Mouse (Mus musculus) embryo, embryonic 10 days (tissue): ENCODE measurements around the gene Igf2bp2.

Source experiments
- DNase-seq: peaks from one replicate; pipeline ENCODE4 v3.0.0-alpha.2; 2015; ENCODE audit warnings: low spot score

Igf2bp2 gene

DNA sequence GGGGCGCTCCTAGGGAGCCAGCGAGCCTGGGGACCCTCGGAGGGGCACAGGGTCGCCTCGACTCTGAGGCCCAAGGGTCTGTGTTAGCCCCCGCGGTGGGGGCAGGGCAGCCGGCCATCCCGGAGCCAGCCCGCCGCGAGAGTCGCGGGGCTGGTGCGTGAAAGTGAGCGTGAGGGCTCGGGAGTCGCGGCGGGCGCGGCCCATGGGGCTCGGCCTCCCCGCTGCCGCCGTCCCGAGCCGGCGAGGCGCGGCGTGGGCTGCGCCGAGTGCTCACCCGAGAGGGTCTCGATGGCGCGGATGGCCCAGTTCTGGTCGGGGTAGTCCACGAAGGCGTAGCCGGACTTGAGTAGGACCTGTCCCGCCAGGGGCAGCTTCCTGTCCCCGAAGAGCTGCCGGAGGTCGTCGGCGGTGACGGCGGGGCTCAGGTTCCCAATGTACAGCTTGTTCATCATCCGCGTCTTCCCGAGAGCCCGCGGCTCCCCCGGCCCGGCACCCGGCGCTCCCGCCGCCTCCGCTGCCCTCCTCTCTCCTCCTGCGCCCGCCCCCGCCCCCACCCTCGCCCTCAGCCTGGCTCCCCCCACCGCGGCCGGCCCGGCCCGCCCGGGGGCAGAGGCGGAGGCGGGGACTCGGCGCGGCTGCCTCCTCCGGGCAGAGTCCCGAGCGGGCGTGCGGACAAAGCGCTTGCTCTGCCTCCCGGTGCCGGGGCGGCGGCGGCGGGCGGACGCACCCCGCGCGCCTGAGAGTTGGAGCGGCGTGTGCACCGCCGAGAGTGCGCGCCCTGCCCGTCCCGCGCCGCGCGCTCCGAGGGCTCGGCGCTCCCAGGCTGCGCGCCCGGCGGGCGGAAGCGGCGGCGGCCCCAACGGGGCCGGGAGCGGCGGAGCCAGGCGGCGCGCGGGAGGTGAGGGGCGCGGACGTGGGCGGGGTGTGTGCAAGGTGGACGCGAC is at the start of gene Igf2bp2:
Gene Igf2bp2, minus strand, starts transcription at position 788 of the 944 bp plus-strand sequence.
- peak; percentile 72 for DNase-seq

DNA sequence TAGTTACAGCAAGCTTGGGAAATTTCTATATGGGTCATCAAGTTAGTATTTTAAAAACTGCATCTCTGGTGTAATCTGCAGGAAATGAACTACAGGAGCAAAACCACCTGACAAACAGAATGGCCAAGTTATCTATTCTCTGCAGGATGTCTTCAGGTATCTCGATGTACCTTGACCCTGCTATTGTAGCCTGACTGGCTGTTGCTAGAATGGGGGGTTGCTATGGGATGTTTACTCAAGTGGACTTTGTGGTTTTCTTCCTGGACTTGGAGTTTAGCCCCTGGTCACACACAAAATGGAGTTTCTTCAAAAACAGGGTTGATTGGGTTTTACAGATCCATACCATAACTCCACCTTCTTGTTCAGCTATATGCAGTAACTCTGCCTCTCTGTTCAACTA is 40.4 kb upstream of the Igf2bp2 start:
- DNase-seq: no peak

DNA sequence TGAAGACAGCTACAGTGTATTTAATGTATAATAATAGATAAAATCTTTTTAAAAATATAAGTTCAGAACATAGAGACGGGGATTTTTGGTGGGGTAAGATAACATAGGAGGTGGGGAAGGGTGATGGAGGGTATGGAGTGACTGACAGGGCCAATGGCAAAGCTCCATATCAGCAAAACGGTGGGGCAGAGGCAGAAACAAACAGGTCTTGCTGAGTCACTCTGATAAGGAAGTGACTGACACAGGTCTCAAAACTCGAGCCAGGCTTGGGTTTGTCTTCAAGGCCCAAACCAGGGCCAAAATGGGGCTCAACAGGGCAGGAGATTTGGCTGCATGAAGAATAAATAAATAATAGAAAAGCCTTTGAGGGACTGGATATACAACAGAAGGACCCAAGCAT is 38.8 kb upstream of the Igf2bp2 start:
- no peak for DNase-seq

DNA sequence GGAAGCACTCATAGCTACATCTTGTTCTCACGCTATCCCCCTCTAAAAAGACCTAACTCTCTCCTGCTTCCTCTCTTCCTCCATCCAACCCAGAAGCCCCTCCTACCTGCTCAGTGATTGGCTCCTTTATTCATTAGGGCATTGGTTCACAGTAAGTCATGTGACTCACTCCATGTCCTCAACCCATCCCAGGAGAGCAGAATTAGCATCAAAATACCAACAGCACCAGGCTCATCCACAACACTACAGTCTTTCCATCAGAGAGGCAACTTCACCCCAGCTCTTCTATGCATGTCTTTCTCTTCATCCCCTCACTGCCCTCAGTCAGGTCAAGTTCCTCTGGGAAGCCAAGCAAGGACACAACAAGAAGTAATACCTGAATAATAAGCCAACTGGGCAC is 37.4 kb upstream of the Igf2bp2 start:
- DNase-seq: no peak

DNA sequence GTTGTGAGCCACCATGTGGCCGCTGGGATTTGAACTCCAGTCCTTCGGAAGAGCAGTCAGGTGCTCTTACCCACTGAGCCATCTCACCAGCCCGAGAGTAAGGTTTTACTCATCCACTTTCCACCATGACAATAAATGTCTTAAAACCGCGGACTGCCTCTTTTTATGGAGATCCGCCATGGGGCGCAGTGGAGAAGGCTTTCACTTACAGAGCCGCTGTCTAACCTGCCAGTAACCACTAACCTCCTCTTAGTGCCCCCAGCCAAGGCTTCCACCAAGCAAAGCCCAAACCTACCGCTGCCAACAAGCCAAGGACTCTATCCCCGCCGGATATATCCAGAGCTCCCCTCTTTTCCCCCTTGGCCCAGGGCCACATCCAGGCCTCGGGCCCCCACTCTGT is 24.3 kb upstream of the Igf2bp2 start:
- no peak for DNase-seq

DNA sequence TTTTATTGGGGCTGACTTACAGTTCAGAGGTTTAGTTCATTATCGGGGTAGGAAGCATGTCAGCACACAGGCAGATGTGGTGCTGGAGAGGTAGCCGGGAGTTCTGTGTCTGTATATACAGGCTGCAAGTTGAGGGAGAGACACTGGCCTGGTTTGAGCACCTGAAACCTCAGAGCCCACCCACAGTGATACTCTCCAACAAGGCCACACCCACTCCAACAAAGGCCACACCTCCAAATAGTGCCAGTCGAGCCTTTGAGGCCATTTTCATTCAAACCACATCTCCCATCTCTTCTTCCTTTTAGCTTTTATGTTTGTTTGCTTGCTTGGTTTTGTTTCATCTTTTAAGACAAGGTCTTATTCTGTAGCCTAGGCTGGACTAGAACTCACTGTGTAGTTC is 22.3 kb upstream of the Igf2bp2 start:
- no peak for DNase-seq

DNA sequence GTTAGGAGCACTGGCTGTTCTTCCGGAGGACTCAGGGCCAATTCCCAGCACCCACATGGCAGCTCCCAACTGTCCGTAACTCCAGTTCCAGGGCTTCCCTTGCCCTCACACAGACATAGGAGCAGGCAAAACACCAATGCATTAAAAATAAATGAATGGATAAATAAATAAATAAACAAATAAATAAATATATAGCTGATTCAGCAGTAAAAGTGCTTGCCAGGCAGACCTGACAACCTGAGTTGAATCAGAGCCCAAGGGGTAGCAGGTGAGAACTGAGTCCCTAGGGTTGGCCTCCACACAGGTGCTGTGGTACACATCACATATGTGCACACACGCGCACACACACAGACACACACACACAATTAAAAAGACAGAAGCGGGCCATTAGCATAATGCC is 21.0 kb upstream of the Igf2bp2 start:
- DNase-seq: no peak

DNA sequence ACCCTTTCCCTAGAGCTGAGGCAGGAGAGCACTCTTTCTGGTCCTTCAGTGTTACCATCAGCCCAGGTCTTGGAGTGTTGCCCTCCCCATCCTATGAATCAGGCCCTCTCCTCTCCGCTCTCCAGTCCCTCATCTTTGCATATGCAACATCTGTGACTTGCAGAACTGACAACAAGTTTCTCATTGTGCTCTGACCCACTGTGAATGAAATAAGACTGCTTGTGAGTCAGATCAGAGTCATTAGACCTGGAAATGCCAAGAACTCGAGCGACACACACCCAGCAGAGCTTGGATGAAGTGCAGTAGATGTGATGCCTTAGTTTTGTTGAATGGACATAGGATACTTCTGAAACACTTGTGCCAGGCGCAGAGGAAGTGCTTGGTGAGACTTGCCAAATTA is 19.2 kb upstream of the Igf2bp2 start:
- DNase-seq: no peak

DNA sequence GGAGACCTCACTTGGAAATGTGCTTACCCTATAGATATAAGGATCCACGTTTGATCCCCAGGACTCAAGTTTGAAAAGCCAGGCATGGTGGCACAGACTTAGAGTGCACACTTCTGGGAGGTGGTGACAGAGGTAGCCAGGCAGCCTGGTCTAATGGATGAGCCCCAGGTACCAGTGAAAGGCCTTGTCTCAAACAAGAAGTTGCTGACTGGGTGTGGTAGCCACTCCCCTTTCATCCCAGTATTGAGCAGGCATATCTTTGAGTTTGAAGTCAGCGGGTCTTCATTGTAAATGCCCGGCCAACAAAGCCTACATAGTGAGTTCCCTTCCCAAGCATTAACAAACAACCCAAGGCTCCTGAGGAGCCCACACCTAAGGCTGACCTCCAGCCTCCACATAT is 15.7 kb upstream of the Igf2bp2 start:
- DNase-seq: no peak

DNA sequence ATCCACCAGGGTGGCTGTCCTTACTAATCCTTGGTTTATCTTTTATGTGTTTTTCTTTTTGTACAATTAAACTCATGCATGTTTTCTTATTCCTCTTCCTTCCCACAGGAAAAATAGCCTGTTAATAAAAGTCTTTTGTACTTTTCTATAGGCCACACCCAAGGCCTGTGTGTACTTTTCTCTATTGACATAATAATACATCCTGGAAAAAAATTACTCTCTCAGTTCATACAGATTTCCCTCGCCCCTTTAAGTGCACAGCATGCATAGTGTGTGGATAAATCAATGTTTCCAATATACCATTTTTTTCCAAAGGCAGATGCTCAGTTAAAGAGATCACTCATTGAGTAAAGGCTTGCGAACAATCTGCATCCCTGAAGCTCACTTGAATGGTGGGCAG is 14.9 kb upstream of the Igf2bp2 start:
- DNase-seq: no peak

DNA sequence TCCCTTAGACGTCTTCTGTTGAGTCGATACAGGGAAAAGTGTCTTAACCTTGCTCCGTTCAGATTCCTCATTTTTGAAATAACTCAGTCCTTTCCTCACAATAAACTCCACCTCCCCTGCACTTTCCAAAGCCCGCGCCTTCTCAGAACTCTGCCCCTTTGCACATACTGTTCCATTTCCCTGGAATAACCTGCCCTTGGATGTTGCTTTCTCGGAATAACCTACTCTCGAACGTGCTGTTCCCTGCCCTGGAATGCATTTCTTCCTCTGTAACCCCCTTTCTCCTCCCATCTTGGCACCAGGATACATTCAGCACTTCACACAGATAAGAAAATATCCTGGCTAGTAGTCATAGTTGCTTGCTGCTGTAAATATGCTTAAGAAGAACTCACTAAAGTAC is 5.6 kb upstream of the Igf2bp2 start:
- DNase-seq: no peak

DNA sequence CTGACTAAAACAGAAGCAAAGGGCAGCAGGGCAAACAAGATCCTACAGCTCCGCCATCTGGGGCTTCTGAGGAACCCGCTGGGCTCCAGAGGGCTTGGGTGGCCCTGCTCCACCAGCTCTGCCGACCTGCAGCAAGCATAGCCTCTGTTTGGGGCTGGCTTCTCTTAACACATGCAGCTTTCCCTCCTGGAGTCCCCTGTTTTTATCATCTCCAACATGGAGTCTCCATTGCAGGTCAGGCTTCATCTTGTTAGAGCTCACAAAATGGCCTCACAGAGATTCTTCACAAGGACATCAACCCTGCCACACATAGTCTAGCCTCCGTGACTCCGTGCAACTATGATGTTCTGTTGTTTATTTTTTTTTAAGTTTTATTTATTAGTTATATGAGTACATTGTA is 2.5 kb upstream of the Igf2bp2 start:
- DNase-seq: no peak

DNA sequence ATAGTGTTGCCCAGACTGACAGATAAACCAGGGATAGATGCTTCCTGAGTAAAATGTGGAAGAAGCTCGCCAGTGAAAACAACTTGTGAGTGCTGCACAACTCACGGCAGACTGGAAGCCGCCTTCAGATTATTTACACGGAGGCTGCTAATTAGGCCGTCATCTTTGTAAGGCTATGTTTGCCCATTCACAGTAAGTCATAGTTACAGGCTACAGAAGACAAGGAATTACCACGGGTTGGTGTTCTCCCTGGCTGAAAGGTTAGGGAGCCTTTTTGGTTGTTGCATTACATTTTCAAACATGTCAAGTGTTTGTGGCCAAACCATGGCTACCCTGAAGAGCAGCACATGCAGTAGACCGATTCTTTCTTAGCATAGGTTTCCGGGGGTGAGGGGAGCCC is 1.3 kb upstream of the Igf2bp2 start:
- DNase-seq: no peak

DNA sequence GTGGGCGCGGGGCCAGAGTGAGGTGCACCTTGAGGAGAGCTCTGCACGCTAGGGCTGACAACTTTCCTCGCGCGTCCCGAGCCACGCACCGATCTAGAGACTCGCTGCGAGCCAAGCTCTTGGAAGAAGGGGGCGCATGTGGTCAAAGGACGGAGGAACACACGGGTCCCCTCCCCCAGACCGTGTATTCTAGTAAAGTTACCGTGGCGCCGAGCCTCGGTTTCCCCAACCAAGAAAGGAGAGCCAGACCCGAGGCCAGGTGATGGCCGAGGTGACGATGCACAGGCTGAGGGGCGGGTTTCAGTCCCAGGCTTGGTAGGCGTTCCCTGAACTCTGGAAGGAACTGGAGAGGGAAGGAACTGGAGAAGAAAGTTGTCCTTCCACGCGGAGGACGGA is 355 bp upstream of the Igf2bp2 start:
- peak; percentile 81 for DNase-seq

DNA sequence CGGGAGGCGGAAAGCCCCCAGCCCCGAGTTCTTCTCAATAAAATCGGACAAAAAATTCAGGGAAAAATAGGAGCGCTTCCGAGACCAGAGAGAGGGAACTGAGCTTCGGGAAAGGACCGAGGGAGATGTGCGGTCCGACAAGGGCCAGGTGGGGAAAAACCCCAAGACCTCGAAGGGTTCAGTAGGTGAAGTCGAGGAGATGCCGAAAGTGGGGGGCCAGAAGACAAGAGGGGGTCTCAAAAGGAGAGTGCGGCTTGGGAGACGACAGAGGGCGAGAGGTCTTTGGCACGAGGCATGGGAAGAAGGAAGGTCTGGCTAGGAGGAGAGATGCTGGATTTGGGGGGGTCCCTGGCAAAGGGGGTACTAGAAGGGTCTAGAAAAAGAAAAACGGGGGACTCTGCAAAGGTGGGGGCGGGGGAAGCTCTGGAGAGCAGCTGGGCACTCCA is 1.0 kb downstream of the Igf2bp2 start:
- DNase-seq: peak; percentile 35

DNA sequence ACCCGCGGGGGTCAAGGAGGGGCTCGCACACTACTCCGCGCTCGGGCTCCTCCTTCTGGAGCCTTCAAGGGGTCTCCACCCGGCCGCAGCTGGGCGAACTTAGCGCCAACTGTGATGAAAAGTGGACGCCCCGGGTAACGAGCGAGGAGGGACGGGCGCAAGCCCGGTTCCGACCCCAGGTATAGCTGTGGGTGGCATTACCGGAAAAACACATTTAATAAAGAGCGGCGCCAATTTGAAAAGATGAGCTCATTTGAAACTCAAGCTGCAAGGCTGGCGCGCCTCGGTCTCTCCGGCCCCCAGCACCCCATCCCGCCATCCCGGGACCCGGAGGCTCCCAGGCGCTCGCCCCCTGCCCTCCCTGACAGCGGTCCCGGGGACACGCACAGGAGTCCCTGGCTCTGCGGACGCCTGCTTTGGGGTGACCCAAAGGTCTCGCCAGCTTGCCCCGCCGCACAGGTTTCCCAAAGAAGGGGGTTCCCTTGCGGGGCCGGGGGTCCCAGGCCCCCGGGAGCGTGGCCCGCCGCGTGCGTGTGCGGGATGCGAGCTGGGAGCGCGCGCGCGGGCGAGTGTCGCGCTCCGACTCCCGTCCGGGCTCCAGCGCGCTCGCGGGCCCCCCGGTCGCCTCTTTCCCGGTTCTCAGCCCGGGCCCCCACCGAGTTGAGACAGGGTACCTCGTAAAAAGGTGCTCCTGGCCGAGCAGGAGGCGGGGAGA is 1.6 kb downstream of the Igf2bp2 start:
- peak; percentile 75 for DNase-seq

DNA sequence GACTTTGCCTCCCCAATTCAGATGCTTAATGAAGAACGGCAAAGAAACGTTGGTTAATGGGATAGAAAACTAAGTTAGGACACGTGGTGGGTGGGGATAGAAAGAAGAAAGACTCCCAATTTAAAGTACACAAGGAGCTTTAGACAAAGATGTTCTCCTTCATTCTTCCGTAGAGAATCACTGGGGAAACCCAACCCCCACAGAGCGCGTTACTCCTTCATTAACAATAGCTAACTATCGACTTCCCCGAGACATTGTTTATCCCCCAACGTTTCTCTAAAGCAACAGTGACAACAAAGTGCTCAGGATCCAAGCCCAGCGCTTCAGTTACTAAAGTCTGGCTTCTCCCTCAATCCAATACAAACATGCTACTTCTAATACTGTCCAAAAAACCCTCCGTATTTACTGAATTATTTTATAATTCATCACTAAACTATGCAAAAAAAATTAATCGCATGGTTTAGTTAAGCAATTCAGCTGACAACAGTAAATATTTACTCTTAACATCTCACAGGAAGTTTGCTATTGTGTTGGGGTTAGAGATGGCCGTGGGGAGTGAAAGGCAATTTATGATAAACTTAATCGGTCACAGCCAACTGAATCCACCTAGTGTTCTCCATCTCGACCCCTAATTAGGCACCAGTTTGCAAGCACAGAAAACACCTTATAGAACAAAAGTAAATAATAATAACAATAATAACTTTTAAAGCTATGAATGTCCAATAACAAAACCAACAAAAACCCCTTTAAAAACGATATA is 2.5 kb downstream of the Igf2bp2 start:
- DNase-seq: peak; percentile 48

DNA sequence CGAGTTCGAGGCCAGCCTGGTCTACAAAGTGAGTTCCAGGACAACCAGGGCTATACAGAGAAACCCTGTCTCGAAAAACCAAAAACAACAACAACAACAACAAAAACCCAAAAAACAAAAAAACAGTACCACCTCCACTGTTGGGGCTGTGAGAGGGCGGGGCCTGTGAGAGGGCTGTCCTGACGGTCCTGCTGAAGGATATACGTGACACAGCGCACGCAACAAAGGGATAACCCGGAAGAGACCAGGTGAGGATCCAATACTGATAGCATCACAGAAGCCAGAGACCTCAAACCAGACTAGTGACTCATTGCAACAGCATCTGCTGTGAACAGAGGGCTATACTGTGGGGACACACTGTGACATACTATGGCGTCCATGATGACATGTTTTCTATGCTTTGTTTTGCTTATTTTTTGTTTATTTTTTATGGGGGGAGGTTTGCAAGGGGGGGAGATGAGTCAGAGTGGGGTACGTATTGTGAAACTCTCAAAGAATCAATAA is 10.1 kb downstream of the Igf2bp2 start:
- no peak for DNase-seq

DNA sequence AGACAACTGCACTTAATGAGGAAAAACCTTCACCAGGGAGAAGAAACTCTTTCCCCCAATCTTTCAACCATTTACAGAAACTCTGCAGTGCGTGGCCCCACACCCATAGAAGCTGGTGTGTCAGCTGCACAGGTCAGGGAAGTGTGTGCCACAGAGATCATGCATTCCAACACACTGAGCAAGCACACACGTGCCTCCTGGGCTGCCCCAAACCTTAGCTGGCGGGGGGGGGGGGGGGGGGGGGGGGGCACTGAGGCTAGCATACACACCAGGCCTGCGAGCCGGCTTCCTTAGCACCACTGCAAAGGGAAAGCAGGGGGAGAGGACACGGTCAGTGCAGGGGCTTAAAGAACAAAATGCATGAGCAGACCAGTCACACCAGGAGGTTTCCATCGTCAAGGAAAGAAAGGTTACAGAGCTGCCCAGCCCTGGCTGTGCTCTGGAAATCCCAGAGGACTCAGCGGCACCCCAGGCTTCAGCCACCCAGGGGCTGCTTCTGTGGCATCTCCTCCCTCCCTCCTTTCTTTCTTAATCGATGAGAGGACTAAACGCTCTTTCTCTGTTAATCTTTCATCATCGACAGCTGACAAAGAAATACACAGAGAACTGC is 11.3 kb downstream of the Igf2bp2 start:
- DNase-seq: no peak

DNA sequence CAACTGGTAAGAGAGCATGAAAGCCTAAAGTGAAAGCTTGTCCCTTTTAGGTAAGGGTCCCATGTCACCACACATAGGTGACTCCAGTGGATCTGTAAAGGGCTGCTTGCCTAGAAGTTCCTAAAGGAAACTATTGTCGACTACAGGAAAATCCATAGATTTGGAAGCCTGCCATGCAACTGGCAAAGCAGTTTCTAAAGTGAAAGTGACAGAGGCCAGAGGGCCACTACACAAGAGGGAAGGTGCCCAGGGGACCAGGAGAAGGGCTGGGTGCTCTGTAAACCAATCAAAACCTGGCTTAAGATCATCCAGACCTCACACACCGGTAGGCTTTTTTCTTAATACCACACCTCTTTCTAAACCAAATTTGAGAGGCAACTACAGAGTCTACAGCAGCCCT is 12.7 kb downstream of the Igf2bp2 start:
- DNase-seq: no peak

DNA sequence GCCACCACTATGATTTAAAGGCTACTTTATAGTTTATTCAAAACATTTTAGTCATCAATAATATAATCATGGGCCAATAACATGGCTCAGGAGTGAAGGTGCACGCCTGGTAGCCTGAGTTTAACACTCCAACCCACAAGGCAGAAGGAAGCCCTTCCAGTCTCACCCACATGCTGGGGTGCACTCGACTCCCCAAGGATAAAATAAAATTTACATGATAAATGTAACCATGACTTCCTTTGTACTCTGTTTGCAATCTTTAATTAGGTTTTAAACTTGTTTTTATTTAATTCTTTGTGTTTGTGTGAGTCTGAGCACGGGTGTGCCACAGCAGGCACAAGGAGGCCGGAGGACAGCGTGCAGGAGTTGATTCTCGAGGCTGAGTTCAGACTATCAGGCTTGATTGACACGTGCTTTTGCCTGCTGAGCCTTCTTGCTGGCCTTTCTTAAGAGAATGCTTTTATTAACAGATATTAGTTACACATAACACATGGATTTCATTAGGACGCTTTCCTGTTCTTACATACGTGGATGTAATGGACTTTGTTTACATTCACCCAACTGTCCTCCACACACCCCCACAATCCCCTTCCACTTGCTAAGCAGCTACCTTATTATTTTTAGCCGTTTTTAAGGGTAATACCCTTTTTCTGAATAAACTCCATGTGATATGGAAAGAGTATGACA is 13.3 kb downstream of the Igf2bp2 start:
- peak; percentile 36 for DNase-seq
